Mouse (Mus musculus) heart, adult 18-20 months (tissue): ENCODE results near the gene Olfr709-ps1. TPM values are rescaled to one million over a fixed set of nuclear protein-coding genes. Genes with fewer than 3 reads are reported as not detected.
"Not testable (repeated sequence)": the region's sequence is repeated elsewhere in the genome, so short reads cannot be mapped to it uniquely, and the experiment has no call there.

Experiments used
- DNase-seq, 2 experiments: peaks; one replicate each; pipeline ENCODE4 v3.0.0; 2021 to 2022; ENCODE audit warnings: mixed read lengths in 1 of 2
- long read RNA-seq, 2 experiments: library from polyadenylated mRNA; stranded (forward); transcript quantifications; one replicate each; pipeline ENCODE4 v2.0.0; 2021
- total RNA-seq, 2 experiments: library from RNA; stranded (reverse); gene quantifications; 2 replicates each; pipeline ENCODE4 v1.2.3; 2021

Olfr709-ps1 gene
- total RNA-seq: not detected
- long read RNA-seq, experiment 1: 0 reads
- long read RNA-seq, experiment 2: 0 reads

DNA sequence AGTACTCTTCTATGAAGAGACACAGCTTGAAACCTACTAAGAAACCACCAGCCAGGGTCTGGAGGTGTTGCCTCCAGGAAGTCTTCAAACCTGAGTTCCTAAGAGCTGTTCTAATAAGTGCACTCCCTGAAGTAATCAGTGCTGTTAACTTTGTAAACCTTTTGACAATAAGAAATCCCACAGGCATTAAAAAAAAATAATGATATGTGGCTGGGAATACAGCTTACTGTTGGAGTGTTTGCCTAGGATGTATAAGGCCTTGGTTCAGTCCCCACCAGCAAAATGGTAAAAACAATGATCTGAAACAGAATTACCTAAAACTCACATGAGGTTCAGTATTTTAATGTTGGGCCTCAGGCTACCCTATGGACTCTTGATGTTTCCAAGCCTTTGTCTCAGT, at the start of gene Olfr709-ps1:
Olfr709-ps1 (minus strand) TSS at position 101 of the 400 bp plus-strand sequence.
- no peak for DNase-seq

DNA sequence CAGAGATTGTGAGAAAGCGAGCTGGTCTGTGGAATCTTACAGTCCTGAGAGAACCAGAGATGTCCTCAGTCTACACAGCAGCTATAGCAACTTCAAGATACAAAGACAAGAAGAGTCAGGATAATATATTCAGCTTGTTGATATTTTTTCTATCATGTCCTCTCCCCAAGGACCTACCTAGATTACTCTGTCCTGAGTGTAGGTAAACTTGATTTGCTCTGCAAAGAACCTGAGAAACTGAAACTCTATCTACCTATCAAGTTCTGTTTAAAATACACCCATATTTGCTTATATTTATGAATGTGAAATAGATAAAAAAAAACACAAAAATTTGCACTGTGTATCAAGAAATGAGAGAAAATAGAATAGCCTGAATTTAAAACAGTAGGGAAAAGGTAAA, 43.3 kb upstream of the Olfr709-ps1 start, which contains the start of gene Olfr711:
Olfr711 (minus strand) TSS at position 101 of the 400 bp plus-strand sequence.
- DNase-seq: no peak

DNA sequence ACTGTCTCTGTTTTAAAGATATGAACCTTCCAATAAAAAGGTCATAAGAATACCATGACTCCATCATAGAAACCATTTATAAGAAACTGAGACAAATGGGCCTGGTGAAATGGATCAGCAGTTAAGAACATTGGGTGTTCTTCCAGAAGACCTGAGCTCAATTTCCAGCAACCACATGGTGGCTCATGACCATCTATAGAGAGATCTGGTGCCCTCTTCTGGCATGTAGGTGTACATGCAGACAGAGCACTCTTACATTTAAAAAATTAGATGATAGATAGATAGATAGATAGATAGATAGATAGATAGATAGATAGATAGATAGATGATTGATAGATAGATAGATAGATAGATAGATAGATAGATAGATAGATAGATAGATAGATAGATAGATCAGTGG, 35.5 kb upstream of the Olfr709-ps1 start:
- DNase-seq: not testable (repeated sequence)

- DNase-seq: no peak
Observed at GRCm38 (mm10) chr7:106963837-106964236, 31.8 kb upstream of the Olfr709-ps1 start, which contains the start of gene Olfr6. Gene Olfr6, minus strand, starts transcription at chr7:106963937.

GRCm38 (mm10) chr7:106948212-106948611, 16.2 kb upstream of the Olfr709-ps1 start, which contains the start of gene Olfr710:
Gene Olfr710, minus strand, starts transcription at chr7:106948312.
- DNase-seq: no peak

DNA sequence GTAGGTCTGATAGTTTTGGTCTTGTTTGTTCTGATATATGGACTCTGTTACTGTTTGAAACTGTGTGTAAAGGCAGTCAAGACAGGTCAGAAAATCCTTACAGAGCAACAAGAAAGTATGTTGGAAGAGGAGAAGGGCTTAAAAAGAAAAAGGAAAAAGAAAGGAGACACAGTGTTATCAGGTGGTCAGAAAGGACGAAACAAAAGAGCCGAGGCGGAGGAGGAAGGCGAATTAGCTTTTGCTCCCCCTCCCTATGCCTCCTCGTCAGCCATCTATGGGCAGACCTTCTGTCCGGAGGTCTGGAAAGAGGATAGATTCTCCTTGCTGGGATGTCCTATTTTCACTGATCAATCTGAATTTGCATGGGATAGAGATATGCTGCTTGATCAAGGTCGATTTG, 11.1 kb downstream of the Olfr709-ps1 start:
- DNase-seq: not testable (repeated sequence)

DNA sequence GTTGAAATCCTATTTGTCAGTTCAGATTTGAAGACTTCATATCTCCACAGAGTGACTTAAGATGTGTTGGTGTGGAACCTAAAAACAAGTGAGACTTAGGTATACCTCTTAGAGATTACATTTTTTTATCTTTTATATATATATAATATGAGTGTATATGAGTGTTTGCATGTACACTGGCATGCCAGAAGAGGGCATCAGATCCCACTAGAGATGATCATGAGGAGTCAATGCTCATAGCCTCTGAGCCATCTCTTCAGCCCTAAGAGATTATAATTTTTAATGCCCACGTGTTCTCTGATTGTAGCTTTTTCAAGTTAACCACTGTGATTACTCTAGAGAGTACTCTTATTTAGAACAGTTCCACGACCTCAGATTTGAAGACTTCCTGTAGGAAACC, 24.3 kb downstream of the Olfr709-ps1 start, which contains the start of gene Olfr1532-ps1:
Olfr1532-ps1 (plus strand) TSS at position 326 of the 400 bp plus-strand sequence.
- no peak for DNase-seq

GRCm38 (mm10) chr7:106901141-106901540, 30.9 kb downstream of the Olfr709-ps1 start, which contains the start of gene Olfr707:
Gene Olfr707, minus strand, starts transcription at chr7:106901241.
- DNase-seq: not testable (repeated sequence)

- DNase-seq: no peak
Observed at GRCm38 (mm10) chr7:106888062-106888461, 44.0 kb downstream of the Olfr709-ps1 start, which contains the start of gene Olfr706. Gene Olfr706, minus strand, starts transcription at chr7:106888162.

- no peak for DNase-seq
Observed at GRCm38 (mm10) chr7:106876791-106877190, 55.2 kb downstream of the Olfr709-ps1 start, which contains the start of gene Olfr705. Gene Olfr705, minus strand, starts transcription at chr7:106876891.

Other genes with a start within 250 kb of the Olfr709-ps1 start
- not detected for gene Olfr694, start 240.4 kb downstream of the Olfr709-ps1 start, total RNA-seq
- not detected for gene Olfr695, start 215.8 kb downstream of the Olfr709-ps1 start, total RNA-seq
- not detected for gene Olfr697, start 189.8 kb downstream of the Olfr709-ps1 start, total RNA-seq
- not detected for gene Olfr698, start 176.8 kb downstream of the Olfr709-ps1 start, total RNA-seq
- gene Olfr699, start 139.0 kb downstream of the Olfr709-ps1 start, total RNA-seq: not detected
- not detected for gene Olfr700, start 123.4 kb downstream of the Olfr709-ps1 start, total RNA-seq
- not detected for gene Olfr701, start 118.1 kb downstream of the Olfr709-ps1 start, total RNA-seq
- gene Olfr702, start 98.3 kb downstream of the Olfr709-ps1 start, total RNA-seq: not detected
- gene Olfr703, start 88.9 kb downstream of the Olfr709-ps1 start, total RNA-seq: not detected
- gene Olfr704, start 69.0 kb downstream of the Olfr709-ps1 start, total RNA-seq: not detected
- not detected for gene Olfr705, start 55.3 kb downstream of the Olfr709-ps1 start, total RNA-seq
- gene Olfr706, start 44.1 kb downstream of the Olfr709-ps1 start, total RNA-seq: not detected
- not detected for gene Olfr707, start 31.0 kb downstream of the Olfr709-ps1 start, total RNA-seq
- gene Olfr1532-ps1, start 24.2 kb downstream of the Olfr709-ps1 start, total RNA-seq: not detected
- not detected for gene Olfr710, start 16.1 kb upstream of the Olfr709-ps1 start, total RNA-seq
- not detected for gene Olfr6, start 31.7 kb upstream of the Olfr709-ps1 start, total RNA-seq
- not detected for gene Olfr711, start 43.2 kb upstream of the Olfr709-ps1 start, total RNA-seq
- gene Olfr2, start 73.9 kb upstream of the Olfr709-ps1 start, total RNA-seq: not detected
- gene Olfr713, start 99.0 kb upstream of the Olfr709-ps1 start, total RNA-seq: not detected
- not detected for gene Olfr714, start 138.8 kb upstream of the Olfr709-ps1 start, total RNA-seq
- gene Olfr17, start 161.0 kb upstream of the Olfr709-ps1 start, total RNA-seq: not detected
- not detected for gene Olfr715b, start 178.2 kb upstream of the Olfr709-ps1 start, total RNA-seq
- not detected for gene Olfr715, start 198.9 kb upstream of the Olfr709-ps1 start, total RNA-seq
- not detected for gene Olfr716, start 206.1 kb upstream of the Olfr709-ps1 start, total RNA-seq
- not detected for gene Nlrp14, start 234.8 kb upstream of the Olfr709-ps1 start, total RNA-seq